Mouse (Mus musculus): ENCODE measurements around the gene Kpna2. TPM values are rescaled to one million over a fixed set of nuclear protein-coding genes. Genes with fewer than 3 reads are reported as not detected.
A peak's percentile ranks its signal among the peaks of the same experiment; 100 is the strongest.
"Not testable (repeated sequence)": the region's sequence is repeated elsewhere in the genome, so short reads cannot be mapped to it uniquely, and the experiment has no call there.

The Kpna2 gene
- total RNA-seq, 1 experiment from 2014 or later: 36.0 TPM

GRCm38 (mm10) chr11:107018606-107019005 is 19.3 kb upstream of the Kpna2 start:
- no peak for DNase-seq

- no peak for DNase-seq
These were observed 18.1 kb upstream of the Kpna2 start for GRCm38 (mm10) chr11:107017339-107017886.

- no peak for DNase-seq
These were observed 17.6 kb upstream of the Kpna2 start for GRCm38 (mm10) chr11:107016893-107017292.

GRCm38 (mm10) chr11:107015535-107016187 is 16.3 kb upstream of the Kpna2 start:
- not testable (repeated sequence) for DNase-seq

- peak; percentile 16 for DNase-seq
These were observed 15.4 kb upstream of the Kpna2 start for GRCm38 (mm10) chr11:107014597-107015309.

GRCm38 (mm10) chr11:107014020-107014585 is 14.8 kb upstream of the Kpna2 start:
- DNase-seq: no peak

- DNase-seq: peak; percentile 97
These were observed 13.1 kb upstream of the Kpna2 start for GRCm38 (mm10) chr11:107012324-107013017.

GRCm38 (mm10) chr11:107011669-107012323 is 12.5 kb upstream of the Kpna2 start:
- DNase-seq: no peak

GRCm38 (mm10) chr11:107011171-107011570 is 11.8 kb upstream of the Kpna2 start:
- DNase-seq: no peak

GRCm38 (mm10) chr11:107010447-107010846 is 11.1 kb upstream of the Kpna2 start:
- DNase-seq: no peak

GRCm38 (mm10) chr11:107005538-107005937 is 6.2 kb upstream of the Kpna2 start:
- peak; percentile 16 for DNase-seq

GRCm38 (mm10) chr11:107001760-107002675 is 2.7 kb upstream of the Kpna2 start:
- DNase-seq: no peak

GRCm38 (mm10) chr11:106999949-107000513 is 690 bp upstream of the Kpna2 start:
- DNase-seq: no peak

GRCm38 (mm10) chr11:106998651-106999150 is 640 bp downstream of the Kpna2 start:
- DNase-seq: no peak

GRCm38 (mm10) chr11:106997976-106998375 is 1.4 kb downstream of the Kpna2 start:
- DNase-seq: no peak

GRCm38 (mm10) chr11:106996492-106996891 is 2.8 kb downstream of the Kpna2 start:
- not testable (repeated sequence) for DNase-seq

- DNase-seq: no peak
These were observed 4.9 kb downstream of the Kpna2 start for GRCm38 (mm10) chr11:106994246-106995085.

GRCm38 (mm10) chr11:106987384-106987783 is 12.0 kb downstream of the Kpna2 start:
- no peak for DNase-seq

- DNase-seq: not testable (repeated sequence)
These were observed 13.2 kb downstream of the Kpna2 start for GRCm38 (mm10) chr11:106985979-106986604.
